Comparison of ENCODE assay signal across 16 mouse cellular contexts in the genomic region with DNA sequence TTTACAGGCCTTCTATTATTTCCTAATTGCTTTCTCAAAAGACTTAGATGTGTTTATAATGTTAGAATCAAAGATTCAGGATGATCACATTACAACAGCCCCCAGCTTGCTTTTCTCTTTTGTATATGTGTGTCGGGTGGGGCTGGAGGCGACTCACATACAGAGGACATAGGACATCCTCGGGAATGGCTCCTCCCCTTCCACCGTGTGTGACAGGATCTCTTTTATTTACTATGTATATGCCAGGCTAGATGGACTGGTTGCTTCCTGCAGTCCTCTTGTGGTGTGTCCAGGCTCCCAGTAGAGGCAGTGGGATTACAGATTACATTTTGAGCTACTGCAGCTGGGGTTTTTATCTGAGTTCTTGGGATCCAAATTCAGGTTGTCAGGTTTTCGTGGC.
"Had no signal": no experiment of that assay in that cellular context is flagged by ENCODE, and none has a peak within 500 bp of the region (broad histone marks: within the 10 kb centered on the region; RNA-seq: fewer than 3 reads in every experiment).

No protein-coding gene starts in this region.

- DNase-seq: lung, adult 18-20 months; lung, postnatal 36 days; midbrain, embryonic 14.5 days; right cerebral cortex, postnatal 4 days; spleen, adult 18-20 months; thymus, adult 18-20 months; thymus, postnatal 14 days; thymus, postnatal 36 days had no signal

- ATAC-seq: liver, embryonic 12.5 days; midbrain, embryonic 16.5 days had no signal

- H3K4me3 ChIP-seq: liver, embryonic 12.5 days; midbrain, embryonic 10.5 days; midbrain, embryonic 12.5 days; myocyte; neural tube, embryonic 13.5 days; neural tube, embryonic 15.5 days had no signal

- H3K4me2 ChIP-seq: liver, embryonic 12.5 days; midbrain, embryonic 12.5 days; neural tube, embryonic 13.5 days; neural tube, embryonic 15.5 days had no signal

- H3K27me3 ChIP-seq: liver, embryonic 12.5 days; midbrain, embryonic 12.5 days; neural tube, embryonic 13.5 days; neural tube, embryonic 15.5 days had no signal

- H3K4me1 ChIP-seq: liver, embryonic 12.5 days; midbrain, embryonic 10.5 days; midbrain, embryonic 12.5 days; neural tube, embryonic 13.5 days; neural tube, embryonic 15.5 days had no signal

- H3K27ac ChIP-seq: liver, embryonic 12.5 days; liver, embryonic 14.5 days; midbrain, embryonic 10.5 days; midbrain, embryonic 12.5 days; neural tube, embryonic 13.5 days; neural tube, embryonic 15.5 days had no signal

- H3K36me3 ChIP-seq: liver, embryonic 12.5 days; midbrain, embryonic 10.5 days; midbrain, embryonic 12.5 days; neural tube, embryonic 13.5 days; neural tube, embryonic 15.5 days had no signal

- H3K9me3 ChIP-seq: liver, embryonic 12.5 days; midbrain, embryonic 10.5 days; midbrain, embryonic 12.5 days; neural tube, embryonic 13.5 days; neural tube, embryonic 15.5 days had no signal

- H3K9ac ChIP-seq: liver, embryonic 12.5 days; liver, embryonic 14.5 days; midbrain, embryonic 12.5 days; neural tube, embryonic 13.5 days; neural tube, embryonic 15.5 days had no signal
